Mouse (Mus musculus): ENCODE results near the gene Rbm8a.

DNA sequence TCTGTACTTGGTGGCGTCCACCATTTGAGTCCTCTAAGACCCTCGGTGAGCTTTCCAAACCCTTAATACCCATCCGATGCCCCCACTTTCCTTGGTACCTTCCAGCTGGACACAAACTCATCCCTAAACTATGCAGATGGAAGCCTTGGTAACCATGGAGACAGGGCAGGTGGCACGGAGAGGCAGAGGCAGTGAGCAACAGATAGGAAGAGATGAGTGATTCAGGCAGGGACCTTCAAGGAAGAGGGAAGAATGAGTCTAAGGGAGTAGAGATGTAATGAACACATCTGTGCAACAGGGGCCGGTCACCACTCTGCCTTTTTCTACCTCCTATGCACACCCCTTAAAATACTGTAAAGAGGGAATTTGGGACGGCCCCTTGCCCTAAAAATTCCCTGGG, 34.1 kb upstream of the Rbm8a start:
- TF ChIP-seq EP300 (IDR thresholded peaks at IDR 0.05; ENCODE audit: insufficient read depth, low read depth, low read length) (no peak), POLR2A (IDR thresholded peaks at IDR 0.05; ENCODE audit: insufficient read depth, low read length) (no peak)
